Mouse (Mus musculus): ENCODE measurements around the gene Ppp3r1.

Gene Ppp3r1

DNA sequence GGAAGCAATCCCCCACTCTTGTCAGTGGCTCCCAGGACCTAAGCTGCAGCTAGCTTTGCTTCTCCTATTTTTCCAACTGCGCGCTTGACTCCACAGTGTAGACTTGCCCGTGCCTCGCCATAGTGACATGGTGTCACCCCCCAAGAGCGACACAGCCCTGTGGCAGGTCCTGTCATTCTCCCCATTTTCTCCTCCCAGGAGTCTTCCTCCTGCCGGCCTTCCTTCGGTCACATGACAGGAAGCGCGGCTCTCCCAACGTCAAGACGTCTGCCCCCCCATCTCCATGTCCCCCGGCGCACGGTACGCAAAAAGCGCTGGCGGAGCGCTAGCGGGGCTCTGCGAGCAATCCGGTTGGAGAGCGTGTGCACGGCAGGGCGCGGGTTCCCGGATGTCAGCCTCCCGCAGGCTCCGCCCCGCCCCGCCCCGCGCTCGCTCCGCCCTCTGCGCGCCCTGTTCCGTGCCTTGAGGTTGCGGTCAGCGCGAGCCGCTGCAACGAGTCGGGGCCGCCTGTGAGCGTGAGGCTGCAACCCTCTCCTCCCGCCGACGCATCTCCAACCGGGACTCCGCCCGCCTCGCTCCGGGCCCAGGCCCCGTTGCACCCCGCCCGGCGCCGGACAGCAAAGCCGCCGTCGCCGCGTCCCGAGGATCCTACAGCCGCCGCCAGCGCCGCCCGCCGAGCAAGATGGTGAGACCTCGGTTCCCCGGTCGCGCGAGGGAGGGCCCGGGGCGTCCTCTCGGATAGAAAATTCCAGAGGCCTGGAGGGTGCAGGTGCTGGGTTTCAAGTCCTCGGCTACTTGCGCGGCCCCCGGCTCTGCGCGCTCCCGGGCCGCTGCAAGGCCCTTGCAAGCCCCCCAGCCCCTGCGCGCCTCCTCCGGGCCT is at the start of gene Ppp3r1:
TSS of gene Ppp3r1 (plus strand) at position 406 of the 880 bp plus-strand sequence.
- peak; percentile 95 for DNase-seq (ENCODE audit: low read depth, low spot score)

DNA sequence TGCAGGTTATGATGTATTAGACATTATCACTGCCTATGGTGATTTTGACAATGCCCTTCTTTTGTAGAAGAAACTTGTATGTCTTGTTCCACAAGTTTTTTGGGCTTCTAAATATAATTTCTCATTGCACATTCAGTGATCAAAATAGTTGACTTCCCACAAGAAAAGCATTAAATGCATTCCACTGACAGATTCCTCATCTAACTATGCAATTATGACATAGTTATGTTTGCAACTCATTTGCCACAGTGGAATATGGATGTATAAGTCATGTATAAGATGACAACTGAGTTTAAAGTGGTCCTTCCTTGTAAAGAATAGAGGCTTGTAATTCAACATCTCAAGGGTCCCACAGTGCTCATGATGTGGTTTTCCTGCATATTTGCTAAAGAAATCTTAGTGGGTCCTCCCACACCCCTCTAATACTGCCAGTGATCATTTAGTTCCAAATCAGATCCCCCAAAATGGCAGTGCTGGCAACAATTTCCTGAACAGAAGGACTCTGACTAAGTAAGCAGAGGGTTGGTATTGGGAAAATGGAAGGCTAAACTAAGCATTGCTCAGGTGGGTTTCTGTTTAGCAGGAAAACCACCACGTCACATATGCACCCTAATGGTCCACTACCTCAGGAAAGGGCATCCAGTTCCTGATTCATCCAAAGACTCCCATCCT is 46.5 kb upstream of the Ppp3r1 start:
- no peak for DNase-seq (ENCODE audit: low read depth, low spot score)

DNA sequence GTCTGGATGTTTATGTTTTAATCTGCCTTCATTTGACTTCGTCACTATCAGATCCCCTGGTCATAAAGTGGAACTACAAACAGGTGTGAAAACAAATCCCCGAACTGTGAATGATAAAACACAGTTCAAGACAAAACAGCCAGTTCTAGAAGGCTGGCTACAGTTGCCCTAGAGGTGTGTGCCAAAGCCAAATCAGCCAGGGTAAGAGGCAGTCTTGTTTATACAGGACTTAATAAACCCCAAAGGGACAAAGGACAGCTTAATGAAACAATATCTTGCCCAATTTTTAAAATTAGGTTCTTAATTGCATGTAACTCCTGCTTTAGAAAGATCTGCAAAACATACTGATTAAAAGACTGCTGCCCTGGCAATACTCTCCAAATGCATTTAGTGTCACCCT is 32.6 kb upstream of the Ppp3r1 start:
- no peak for DNase-seq (ENCODE audit: low read depth, low spot score)

DNA sequence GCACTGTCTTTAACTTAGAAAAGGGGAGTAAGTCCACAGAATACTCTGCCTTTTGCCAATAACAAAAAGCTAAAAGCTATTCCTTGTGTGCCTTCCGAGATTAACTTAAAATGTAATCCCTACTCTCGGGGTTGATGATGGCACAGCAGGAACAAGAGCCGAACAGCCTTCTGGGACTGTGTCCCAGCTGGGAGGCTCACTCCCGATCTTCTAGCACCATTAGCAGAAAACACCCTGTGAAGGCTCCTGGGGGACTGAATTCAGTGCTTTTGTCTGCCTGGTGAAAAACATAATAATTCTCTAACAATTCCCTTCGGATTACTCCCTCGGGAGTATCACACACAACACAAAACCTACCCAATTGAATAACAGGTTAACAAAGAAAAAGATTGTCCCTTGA is 23.4 kb upstream of the Ppp3r1 start:
- DNase-seq (ENCODE audit: low read depth, low spot score): no peak

DNA sequence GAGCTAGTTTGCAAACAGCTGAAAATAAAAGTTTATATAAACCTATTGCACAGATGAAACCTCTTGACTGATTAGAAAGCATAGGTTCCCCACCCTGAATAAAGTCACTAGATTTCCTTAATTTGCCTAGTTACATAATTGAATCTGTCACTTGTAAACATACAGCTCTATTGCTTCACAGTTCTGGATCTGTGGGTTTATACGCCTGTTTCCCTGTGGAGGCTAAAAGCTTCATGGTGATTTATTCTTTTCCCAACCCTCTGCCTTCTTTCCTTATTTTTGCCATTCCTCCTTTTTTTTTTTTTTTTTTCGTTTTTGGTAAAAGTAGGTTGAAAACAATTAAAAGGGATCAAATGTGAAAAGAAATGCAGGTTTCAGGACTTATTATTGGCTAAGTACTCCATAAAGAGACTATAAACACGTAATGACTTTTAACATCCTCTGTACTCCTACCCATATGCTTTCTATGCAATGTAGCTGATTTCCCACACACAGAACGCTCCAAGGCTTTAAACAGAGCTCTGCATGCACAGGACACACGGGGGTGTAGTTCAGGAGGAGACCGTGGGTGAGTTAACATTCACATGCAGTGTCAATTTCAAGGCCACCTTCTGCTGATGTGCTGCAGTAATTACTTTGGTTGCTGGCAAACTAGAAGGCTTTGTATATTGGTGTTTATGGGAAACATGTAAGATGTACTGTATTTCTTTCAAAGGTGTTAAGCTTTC is 20.6 kb upstream of the Ppp3r1 start:
- no peak for DNase-seq (ENCODE audit: low read depth, low spot score)

DNA sequence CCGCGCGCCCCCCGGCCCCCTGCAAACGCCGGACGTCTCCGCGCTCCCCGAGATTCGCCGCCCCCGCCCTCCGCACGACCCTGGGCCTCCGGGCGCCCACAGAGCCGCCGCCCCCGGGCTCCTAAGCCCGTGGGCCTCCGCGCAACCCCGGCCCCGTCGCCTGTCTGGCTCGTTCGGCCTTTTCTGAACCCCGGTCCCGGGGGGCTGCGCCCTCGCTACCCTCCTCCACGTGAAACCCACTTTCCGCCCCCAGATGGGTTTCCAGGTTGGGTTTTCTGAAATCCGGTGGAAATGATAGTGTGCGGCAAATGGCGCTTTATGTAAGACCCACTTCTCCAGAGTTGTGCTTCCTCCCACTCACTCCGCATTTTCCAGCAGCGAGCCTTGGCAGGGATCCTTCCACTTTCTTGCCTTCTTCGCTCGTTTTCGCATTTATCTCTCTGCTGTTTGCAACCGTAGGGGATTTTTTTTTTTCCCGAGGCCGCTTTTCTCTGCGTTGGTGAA is 727 bp downstream of the Ppp3r1 start:
- no peak for DNase-seq (ENCODE audit: low read depth, low spot score)

DNA sequence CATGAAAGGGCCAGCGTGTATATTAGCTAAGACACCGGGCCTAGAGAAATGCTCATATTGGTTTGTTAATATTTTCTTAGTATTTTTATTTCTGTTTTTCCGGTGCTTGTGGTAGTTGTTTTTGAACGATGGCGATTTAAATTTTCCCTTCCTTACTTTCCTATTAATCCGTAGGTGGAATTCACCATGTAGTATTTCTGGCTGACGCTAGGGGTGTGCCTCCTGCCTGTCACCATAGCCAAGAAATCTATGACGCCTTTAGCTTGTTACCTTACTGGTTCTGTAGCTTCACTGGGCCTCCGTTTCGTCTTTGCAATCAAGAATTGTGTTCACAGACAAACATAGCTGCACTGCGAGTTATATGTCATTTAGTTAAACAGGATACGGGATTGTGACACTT is 1.2 kb downstream of the Ppp3r1 start:
- DNase-seq (ENCODE audit: low read depth, low spot score): no peak

DNA sequence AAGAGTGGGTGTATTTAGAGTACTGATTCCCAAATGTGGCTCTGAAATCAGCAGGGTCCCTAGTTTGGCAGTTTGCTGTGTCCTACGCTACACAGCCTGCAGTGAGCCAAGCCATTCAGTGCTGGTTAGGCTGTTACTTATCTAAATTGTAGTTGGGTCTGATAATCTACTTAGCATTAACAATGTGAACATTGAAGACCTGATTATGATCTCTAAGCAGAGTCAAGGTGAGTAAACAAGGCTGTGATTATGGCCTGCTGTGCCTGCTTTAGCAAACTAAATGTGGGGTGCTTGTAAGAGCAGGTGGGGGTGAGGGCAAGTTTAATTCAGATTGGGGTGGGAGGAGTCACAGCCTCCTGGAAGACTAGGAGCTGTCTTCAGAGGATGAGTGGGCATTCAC is 4.9 kb downstream of the Ppp3r1 start:
- peak; percentile 63 for DNase-seq (ENCODE audit: low read depth, low spot score)

DNA sequence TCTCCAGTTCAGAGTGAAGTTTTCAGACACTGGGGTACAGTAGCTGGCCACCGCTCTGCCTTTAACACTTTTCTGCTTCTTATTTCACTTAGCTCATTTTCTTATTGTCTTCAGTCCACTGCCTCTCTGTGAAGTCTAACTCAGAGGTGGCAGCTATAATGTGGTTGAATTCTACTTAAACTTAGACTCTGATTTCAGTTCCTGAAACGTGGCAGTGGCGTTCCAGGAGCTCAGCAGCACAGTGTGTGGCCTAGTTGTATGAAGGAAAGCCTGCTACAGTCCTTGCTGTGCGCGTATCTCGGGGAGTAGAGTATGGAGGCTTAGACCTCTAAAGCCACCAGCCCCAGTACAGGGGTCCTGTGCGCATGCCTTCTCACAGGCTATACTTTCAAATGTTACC is 7.6 kb downstream of the Ppp3r1 start:
- DNase-seq (ENCODE audit: low read depth, low spot score): no peak

DNA sequence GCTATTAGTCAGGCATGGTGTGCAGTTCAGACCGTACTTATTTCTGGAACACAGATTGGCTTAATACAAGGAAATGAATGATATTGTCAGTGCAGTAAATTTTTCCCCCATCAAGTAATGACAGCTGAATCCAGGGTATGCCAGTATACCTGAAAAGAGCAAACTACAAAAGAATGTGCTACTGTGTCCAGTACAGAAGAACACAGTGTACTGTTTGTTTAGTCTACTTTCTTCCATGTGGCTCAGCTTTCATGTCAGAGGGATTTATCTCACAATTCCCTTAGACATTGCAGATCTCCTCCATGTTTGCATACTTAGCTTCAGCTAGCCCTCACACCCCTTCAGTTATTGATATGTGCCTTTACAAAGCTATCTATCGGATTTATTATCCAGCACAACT is 10.2 kb downstream of the Ppp3r1 start:
- no peak for DNase-seq (ENCODE audit: low read depth, low spot score)

DNA sequence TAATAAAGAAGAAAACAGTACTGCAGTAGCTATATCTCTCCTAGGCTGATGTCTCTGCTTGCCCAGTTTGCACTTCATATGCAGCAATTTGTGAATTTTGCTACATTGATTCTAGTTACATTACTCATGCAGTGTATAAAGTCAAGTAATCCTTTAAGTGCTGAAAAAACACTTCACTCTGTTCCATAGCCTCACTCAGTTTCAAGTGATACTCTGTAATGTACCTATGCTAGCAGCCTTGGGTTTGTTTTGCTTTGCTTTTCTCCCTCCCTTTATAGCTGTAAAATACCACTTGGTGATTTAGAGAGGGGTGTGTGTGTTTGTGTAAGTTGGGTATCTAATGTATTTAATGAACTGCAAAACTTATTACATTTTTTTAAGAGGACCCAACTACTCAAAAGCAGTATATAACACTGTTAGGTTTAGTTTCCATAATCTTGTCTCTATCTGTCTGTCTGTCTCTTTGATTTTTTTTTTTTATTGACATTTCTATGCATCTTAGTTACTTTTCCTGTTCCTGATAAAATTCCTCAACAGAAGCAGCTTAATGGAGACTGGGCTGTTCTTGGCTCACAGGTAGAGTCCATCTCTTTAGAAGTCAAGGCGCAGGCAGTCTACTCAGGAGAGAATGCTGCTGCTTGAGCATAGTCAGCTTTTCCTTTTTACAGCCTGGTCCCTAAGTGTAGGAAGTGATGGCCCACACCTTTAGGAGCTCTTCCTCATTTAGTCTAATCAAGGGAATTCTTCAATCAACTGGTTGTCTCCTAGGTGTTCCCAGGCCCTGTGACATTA is 12.1 kb downstream of the Ppp3r1 start:
- DNase-seq (ENCODE audit: low read depth, low spot score): no peak

DNA sequence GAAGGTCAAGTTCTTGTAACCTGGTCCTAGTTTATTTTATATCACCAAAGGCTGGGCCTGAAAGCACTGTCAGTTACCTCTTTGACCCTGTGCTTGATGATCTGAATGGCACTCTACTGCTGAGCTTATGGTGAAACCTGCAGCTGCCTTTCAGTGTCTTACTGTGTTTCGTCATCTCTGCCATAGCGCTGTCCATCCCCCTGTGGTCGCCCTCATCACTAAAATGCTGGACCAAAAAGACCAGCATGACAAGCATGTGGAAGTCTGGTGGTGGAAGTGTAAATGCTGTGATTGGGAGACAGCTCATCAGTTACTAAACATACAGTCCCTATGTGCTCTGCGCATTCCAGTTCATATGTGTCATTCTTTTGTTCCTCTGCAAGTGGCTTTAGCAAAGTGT is 13.2 kb downstream of the Ppp3r1 start:
- DNase-seq (ENCODE audit: low read depth, low spot score): no peak

DNA sequence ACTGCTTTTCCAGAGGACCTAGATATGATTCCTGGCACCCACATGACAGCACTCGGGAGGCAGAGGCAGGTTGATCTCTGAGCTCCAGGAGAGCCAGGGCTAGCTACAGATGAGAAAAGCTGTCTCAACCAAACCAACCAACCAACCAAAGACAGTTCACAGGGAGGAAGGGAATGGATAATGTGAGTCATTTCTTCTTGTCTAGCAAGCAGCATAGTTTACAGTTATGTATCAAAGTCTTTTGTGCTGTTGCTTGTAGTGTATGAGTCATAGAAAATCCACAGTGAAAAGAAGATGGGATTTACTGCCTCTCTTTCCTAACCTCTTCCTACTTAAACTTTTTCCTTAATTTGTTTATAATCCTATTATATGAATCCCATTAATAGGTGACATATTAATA is 17.6 kb downstream of the Ppp3r1 start:
- no peak for DNase-seq (ENCODE audit: low read depth, low spot score)

DNA sequence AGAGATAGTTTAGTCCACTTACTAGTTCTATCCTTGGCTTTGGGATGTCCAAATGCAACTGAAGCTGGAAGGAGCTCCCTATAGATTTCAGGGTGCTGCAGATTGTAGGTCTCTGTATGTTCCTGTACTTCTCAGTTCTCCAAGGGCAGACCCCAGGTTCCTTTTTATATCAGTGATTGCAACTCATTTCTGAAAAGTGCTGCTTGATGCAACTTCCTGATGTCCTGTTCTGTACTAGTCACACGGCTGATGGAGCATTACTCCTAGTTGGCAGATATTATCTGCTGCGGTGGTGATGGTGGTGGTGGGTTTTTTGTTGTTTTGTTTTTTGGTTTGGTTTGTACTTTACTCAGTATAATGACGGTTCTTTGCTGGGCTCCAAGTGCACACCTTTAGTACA is 21.7 kb downstream of the Ppp3r1 start:
- DNase-seq (ENCODE audit: low read depth, low spot score): no peak

DNA sequence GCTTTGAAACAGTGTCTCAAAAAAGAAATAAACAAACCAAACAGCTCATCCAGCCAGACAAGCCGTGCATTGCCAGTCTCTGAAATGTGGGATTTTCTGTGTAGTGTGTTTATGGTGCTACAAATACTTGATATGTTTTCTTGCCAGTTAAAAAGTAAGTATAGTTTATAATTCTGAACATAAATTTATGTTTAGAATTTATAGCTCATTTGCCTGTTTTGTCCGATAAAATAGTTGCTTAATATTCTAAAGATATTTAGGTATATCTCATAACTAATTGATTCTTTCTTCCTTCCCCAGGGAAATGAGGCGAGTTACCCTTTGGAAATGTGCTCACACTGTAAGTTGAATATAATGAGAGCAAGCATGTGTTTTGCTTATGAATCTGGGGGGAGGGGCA is 22.7 kb downstream of the Ppp3r1 start, which contains the start of gene Wdr92:
TSS of gene Wdr92 (plus strand) at position 301 of the 400 bp plus-strand sequence.
- DNase-seq (ENCODE audit: low read depth, low spot score): no peak

DNA sequence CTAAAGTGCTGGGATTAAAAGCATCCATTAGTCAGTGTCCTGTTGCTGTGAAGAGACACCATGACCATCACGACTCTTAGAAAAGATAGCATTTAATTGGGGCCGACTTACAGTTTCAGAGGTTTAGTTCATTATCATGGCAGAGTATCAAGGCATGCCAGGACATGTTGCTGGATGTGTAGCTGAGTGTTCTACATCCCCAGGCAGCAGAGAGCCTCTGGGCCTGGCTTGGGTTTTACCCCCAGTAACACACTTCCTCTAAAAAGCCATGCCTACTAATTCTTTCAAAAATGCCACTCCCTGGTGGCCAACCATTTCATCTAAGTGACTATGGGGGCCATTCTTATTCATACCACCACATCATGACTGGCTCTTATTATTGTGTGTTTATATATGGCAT is 24.1 kb downstream of the Ppp3r1 start:
- DNase-seq (ENCODE audit: low read depth, low spot score): no peak

DNA sequence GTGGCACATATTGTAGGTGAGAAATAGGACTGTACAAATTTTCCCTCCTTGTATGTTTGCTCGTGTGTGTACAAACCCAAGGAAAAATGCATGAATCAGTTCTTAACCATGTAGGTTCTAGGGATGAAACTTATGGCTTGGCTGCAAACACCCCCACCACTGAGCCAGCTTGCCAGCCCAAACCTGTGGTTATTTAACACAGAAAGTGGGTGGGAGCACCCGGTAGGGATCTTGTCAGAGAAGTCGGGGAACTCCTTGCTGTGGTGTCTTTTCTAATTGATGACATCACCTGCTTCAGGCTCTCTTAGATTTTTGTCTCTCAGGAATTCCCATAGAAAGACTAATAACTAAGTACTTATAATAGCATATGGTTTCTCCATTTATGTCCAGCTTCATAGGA is 28.6 kb downstream of the Ppp3r1 start:
- no peak for DNase-seq (ENCODE audit: low read depth, low spot score)

DNA sequence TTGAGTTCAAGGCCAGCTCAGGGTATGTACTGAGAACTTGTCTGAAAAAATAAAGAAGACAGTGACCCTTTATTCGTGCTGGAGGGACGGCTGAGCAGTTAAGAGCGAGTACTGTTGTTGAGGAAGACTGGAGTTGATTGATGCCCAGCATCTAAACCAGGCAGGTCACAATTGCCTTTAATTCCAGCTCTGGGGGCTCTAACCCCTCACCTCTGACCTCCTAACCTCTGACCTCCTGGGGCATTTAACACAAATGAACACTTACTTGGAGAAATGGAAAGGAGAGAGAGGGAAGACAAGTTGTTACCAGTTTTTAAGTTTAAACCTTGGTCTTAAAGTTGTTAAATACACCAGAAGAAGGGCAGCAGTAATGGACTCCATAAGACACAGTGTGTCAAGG is 29.7 kb downstream of the Ppp3r1 start:
- DNase-seq (ENCODE audit: low read depth, low spot score): no peak

DNA sequence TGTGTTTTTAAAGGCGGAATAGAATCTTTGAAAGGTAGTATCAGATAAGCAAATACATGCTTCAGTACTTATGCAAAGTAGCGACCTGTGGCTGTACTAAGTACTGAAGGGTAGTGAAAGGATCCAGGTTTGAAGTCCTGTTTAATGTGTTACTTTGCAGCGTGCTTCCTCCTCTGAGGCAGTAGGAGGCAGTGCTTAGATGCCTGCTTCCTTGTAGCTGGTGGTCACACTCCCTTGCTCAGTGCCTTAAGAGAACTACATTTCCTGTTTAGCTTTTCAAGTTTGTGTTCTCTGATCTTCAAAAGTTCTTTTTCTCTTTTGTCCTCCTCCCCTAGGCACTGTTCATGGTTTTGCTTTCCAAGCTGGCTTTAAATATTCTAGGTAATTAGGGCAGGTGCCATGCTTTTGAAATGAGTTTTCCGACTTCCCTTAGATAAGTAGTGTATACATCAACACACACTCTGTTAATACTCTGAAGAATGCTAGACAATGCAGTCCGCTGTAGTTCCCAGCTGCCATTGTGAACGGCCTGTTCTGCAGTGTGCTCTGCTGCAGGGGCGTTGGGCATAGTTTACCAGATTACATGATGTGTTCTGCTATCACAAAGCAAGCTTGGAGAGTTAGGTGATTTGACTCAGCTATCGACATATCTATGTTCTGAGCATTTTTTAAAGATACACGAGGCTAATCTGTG is 33.2 kb downstream of the Ppp3r1 start:
- no peak for DNase-seq (ENCODE audit: low read depth, low spot score)

DNA sequence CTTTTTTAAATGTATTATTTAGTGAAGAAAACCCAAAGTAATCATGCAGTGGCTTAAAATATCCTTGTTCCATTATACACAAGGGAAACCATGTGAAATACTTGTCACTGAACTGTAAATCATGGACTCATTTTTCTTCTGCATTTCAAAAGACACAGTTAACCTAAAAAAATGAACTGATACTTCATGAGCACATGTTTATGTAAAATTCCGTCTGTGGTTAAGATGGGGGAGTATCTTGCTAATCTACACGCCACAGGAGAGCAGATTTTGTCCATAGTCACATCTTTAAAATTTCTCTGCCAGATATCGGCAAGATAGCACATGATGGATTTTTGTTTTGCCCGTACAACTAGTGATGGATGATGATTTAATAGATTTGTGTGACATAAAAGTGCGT is 40.1 kb downstream of the Ppp3r1 start:
- DNase-seq (ENCODE audit: low read depth, low spot score): no peak

All from retina, adult 2 months (tissue).